Mouse (Mus musculus): ENCODE measurements around the gene Sarnp. TPM values are rescaled to one million over a fixed set of nuclear protein-coding genes. Genes with fewer than 3 reads are reported as not detected.
A peak's percentile ranks its signal among the peaks of the same experiment; 100 is the strongest.
"Not testable (repeated sequence)": the region's sequence is repeated elsewhere in the genome, so short reads cannot be mapped to it uniquely, and the experiment has no call there.

The Sarnp gene
- polyA plus RNA-seq, 1 experiment from 2014 or later: 105 TPM

DNA sequence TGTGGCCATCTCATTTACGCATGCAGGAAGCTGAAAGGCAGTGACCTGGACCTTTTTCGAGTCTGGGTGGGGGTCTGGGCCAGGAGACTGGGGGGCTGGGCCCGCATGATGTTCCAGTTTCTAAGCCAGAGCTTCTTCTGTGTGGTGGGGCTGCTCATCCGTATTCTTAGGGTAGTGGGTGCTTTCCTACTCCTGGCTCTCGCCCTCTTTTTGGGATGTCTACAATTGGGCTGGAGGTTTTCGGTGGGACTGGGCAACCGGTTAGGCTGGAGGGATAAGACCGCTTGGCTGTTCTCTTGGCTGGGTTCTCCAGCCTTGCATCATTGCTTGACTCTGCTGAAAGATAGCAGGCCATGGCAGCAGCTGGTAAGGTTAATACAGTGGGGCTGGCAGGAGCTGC is 10.1 kb upstream of the Sarnp start:
- H3K27me3 ChIP-seq: no peaks in the 10 kb centered on the region
- TF ChIP-seq CTCF (IDR thresholded peaks at IDR 0.05): no peak
- ChIA-PET POLR2A (no interaction called here), CTCF (interaction anchor here (1.0 to 1.2 kb wide), 2 partner anchors 15 to 41 kb away, joined by 3 read pairs; no protein-coding TSS in a partner anchor)
- no peak for ATAC-seq
- in situ Hi-C loops (cut with MboI; ENCODE audit: low pct_unique_long_range_greater_than_20kb): no loop called here
- DNase-seq (ENCODE audit: low read depth, low spot score): no peak

DNA sequence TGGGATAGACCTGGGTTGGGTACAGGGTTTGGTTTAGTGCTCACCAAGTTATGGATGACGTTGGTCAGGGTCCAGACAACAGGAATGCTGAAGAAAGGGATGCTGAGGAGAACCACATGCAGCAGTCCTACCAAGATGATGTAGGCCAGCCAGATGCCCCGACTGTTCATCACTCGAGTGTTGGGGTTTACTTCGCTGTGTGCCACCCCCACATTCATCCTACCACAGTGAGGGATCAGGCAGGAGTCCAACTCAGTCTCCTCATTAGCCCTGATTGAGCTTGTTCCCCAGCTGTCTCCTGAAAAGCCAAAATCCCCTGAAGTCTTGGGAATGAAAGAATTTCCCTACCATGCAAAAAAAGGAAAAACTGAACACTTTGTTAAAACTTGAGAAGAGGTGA is 3.1 kb downstream of the Sarnp start:
- H3K27me3 ChIP-seq: no peaks in the 10 kb centered on the region
- ChIA-PET CTCF (interaction anchor here (1.4 kb wide), 1 partner anchor 12 kb away, joined by 4 read pairs; no protein-coding TSS in a partner anchor), POLR2A (interaction anchor here (0.6 to 1.1 kb wide), 2 partner anchors 17 to 124 kb away, joined by 3 to 4 read pairs; partner anchors contain the start of gene Dnajc14)
- TF ChIP-seq CTCF (IDR thresholded peaks at IDR 0.05): no peak
- no peak for DNase-seq (ENCODE audit: low read depth, low spot score)
- no peak for ATAC-seq
- in situ Hi-C loops (cut with MboI; ENCODE audit: low pct_unique_long_range_greater_than_20kb): no loop called here

DNA sequence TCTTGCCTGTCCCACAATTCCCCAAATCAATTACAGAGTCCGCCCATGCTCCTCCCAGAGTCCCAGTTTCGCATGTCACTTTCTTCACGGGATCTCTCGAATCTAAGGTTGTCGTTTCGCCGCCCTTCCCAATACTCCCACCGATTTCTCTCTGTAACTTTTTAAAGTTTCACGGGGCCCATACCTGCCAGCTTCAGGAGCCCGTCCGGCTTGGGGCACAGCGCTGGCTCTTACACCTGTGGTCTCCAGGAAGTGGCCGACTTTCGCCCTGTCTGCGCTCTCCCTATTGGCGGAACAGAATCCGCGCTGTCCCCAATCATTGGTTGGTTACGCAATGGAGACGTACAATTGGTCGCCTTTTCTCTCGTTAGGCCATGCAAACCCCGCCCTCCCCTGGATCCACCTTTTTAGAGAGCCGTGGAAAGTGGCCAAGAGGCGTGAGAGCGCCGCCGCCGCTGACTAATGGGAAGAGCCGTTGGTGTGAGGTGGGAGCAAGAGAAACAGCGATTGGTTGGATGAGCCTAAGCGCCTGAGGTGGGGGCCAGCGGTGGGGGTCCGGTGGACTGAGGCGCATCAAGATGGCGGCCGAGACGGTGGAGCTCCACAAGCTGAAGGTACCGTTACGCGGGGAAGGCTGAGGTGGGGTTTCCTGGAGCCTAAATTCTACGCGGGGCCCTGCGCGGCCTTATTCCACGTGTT is 4.4 kb downstream of the Sarnp start, which contains the start of gene Ormdl2:
TSS of gene Ormdl2 (minus strand) at position 288 of the 699 bp plus-strand sequence.
- in situ Hi-C loops (cut with MboI; ENCODE audit: low pct_unique_long_range_greater_than_20kb): no loop called here
- peak; percentile 98 for ATAC-seq

DNA sequence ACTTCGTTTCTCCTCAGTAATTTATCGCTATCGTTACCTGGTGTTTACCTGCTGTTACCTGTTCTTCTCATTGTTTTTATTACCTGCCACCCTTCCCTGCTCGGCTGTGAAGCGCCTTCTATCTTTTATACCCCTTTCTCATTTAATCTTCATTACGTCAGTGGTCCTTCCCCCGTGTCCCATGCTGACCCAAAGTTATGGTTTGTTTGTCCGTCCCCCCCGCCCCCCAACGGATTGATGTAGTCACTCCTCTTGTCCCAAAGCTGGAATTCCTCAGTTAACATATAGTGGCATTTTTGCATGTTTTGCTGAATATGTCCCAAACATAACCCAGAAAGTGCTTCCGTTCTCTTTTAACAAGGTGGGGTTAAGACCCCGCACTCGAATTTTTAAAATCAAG is 5.0 kb downstream of the Sarnp start:
- POLR2A ChIA-PET: interaction anchor here (0.6 to 1.5 kb wide), 3 partner anchors 11 to 15 kb away, joined by 3 to 4 read pairs (median 3); no protein-coding TSS in a partner anchor
- CTCF ChIA-PET: interaction anchor here (1.1 to 1.3 kb wide), 3 partner anchors 18 to 116 kb away, joined by 3 read pairs; partner anchors contain the start of genes Dnajc14 and Tmem198b
- ATAC-seq (no peak), DNase-seq (ENCODE audit: low read depth, low spot score) (no peak)
- no peaks in the 10 kb centered on the region for H3K27me3 ChIP-seq
- no peak for TF ChIP-seq CTCF (IDR thresholded peaks at IDR 0.05)
- in situ Hi-C loops (cut with MboI; ENCODE audit: low pct_unique_long_range_greater_than_20kb): no loop called here

More for the DNA sequence above, 4.4 kb downstream of the Sarnp start, which contains the start of gene Ormdl2:
- DNase-seq (ENCODE audit: low read depth, low spot score): peak; percentile 99
- ChIA-PET POLR2A (interaction anchor here (1.1 to 1.5 kb wide), 2 partner anchors 14 to 18 kb away, joined by 3 to 4 read pairs; partner anchors contain the start of gene Dnajc14), CTCF (interaction anchor here (0.7 to 1.4 kb wide), 4 partner anchors 9 to 115 kb away, joined by 3 to 4 read pairs (median 3); no protein-coding TSS in a partner anchor)
- no peak for TF ChIP-seq CTCF (IDR thresholded peaks at IDR 0.05)
- H3K27me3 ChIP-seq: no peaks in the 10 kb centered on the region

DNA sequence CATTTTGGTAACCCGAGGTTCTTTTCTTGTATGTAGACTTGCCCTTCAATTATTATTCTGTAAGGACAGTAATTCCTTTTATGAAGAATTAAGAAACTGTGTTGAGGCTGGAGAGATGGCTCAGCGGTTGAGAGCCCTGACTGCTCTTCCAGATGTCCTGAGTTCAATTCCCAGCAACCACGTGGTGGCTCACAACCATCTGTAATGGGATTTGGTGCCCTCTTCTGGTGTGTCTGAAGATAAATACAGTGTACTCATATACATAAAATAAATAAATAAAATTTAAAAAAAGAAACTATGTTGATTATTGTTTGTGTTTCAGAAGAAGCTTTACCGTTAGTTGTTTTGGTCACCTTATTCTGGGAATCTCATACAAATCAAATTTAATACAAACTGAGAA is 6.0 kb downstream of the Sarnp start:
- in situ Hi-C loops (cut with MboI; ENCODE audit: low pct_unique_long_range_greater_than_20kb); ATAC-seq; H3K27me3 ChIP-seq; DNase-seq (ENCODE audit: low read depth, low spot score): not testable (repeated sequence)
- CTCF ChIA-PET: interaction anchor here (1.3 kb wide), 1 partner anchor 19 kb away, joined by 3 read pairs; the partner anchor contains the start of genes Dnajc14 and Tmem198b
- POLR2A ChIA-PET: interaction anchor here (1.1 kb wide), 1 partner anchor 10 kb away, joined by 3 read pairs; no protein-coding TSS in a partner anchor
- peak; percentile 50 for TF ChIP-seq CTCF (IDR thresholded peaks at IDR 0.05)

DNA sequence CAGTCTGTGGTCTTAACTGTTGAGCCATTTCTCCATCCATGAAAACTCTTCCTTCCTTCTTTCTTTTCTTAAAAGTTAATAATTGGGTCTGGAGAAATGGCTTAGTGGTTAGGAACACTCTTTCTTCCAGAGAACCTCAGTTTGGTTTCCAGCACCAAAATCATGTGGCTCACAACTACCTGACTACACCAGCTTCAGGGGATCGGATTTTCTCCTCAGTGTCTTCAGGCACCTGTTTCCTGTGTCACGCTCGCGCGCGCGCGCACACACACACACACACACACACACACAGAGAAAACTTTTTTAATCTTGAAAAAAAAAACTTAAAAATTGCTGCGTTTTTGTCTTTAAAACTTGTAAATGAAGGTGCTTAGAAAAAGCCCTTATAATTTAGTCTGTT is 6.7 kb downstream of the Sarnp start:
- no peak for TF ChIP-seq CTCF (IDR thresholded peaks at IDR 0.05)
- no peak for ATAC-seq
- DNase-seq (ENCODE audit: low read depth, low spot score): no peak
- POLR2A ChIA-PET: no interaction called here
- CTCF ChIA-PET: no interaction called here
- in situ Hi-C loops (cut with MboI; ENCODE audit: low pct_unique_long_range_greater_than_20kb): no loop called here
- no peaks in the 10 kb centered on the region for H3K27me3 ChIP-seq

DNA sequence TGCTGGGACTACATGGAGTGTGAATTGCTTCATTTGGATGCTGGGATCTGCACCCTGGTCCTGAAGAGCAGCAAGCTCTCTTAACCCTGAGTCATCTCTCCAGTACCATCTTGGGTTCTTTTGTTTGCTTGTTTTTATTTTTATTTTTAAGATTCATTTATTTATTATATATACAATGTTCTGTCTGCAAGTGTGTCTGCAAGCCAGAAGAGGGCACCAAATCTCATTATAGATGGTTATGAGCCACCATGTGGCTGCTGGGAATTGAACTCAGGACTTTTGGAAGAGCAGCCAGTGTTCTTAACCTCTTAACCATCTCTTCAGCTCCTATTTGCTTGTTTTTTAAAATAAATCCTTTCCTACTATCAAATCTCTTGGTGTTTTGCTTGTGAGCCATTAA is 20.3 kb downstream of the Sarnp start:
- ChIA-PET POLR2A (no interaction called here), CTCF (interaction anchor here (1.0 kb wide), 1 partner anchor 13 kb away, joined by 3 read pairs; no protein-coding TSS in a partner anchor)
- ATAC-seq (no peak), DNase-seq (ENCODE audit: low read depth, low spot score) (no peak)
- H3K27me3 ChIP-seq: no peaks in the 10 kb centered on the region
- in situ Hi-C loops (cut with MboI; ENCODE audit: low pct_unique_long_range_greater_than_20kb): no loop called here
- TF ChIP-seq CTCF (IDR thresholded peaks at IDR 0.05): peak; percentile 57

DNA sequence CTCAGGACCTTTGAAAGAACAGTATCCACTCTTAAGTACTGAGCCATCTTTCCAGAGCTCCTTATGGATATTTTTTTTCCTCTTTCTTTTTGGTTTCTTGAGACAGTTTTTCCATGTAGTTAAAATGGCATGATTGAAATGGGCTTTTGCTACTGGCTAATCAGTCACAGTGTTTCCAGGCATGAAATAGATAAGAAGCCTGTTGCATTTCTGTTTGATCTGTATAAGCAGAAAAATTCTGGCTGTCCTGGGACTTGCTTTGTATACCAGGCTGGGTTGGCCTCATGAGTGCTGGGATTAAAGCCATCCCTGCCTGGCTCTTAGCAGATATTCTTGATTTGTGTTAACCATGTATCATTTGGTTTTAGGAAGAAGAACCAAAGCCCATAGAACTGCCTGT is 22.3 kb downstream of the Sarnp start:
- no peaks in the 10 kb centered on the region for H3K27me3 ChIP-seq
- in situ Hi-C loops (cut with MboI; ENCODE audit: low pct_unique_long_range_greater_than_20kb): no loop called here
- POLR2A ChIA-PET: no interaction called here
- no peak for TF ChIP-seq CTCF (IDR thresholded peaks at IDR 0.05)
- CTCF ChIA-PET: no interaction called here
- ATAC-seq: no peak
- no peak for DNase-seq (ENCODE audit: low read depth, low spot score)

DNA sequence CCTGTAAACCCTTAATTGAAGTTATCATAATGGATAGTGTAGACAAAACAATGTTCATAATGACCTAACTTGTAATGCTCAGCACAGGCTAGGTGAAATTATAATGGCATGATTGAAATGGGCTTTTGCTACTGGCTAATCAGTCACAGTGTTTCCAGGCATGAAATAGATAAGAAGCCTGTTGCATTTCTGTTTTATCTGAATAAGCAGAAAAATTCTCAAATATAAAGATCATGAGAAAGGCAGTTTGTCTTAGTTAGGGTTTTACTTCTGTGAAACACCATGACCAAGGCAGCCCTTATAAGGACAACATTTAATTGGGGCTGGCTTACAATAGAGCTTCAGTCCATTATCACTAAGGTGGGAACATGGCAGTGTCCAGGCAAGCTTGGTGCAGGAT is 23.5 kb downstream of the Sarnp start:
- ATAC-seq: no peak
- CTCF ChIA-PET: interaction anchor here (1.0 to 1.1 kb wide), 2 partner anchors 52 to 73 kb away, joined by 3 read pairs; no protein-coding TSS in a partner anchor

DNA sequence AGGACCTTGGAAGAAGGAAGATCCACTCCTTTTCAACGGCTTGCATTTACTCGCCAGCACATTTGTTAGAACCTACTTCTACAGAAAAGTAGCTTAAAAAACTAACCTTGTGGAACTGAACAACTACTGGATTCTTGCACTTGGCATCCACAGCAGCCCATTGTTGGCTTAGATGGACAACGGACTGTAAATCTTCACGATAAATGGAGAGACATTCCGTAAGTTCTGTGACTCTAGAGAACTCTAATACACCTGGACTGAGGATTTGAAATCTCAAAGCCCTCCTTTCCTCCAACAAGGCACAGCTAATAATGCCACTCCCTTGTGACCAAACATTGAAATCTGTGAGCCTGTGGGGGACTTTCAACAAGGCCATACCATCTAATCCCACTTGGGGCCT is 26.1 kb downstream of the Sarnp start:
- no peaks in the 10 kb centered on the region for H3K27me3 ChIP-seq
- in situ Hi-C loops (cut with MboI; ENCODE audit: low pct_unique_long_range_greater_than_20kb): loop anchor here (5.0 kb wide), 1 partner anchor 54 kb away; no protein-coding TSS in a partner anchor
- ChIA-PET POLR2A (no interaction called here), CTCF (interaction anchor here (0.7 to 2.6 kb wide), 5 partner anchors 11 to 103 kb away, joined by 3 to 9 read pairs (median 3); no protein-coding TSS in a partner anchor)
- no peak for TF ChIP-seq CTCF (IDR thresholded peaks at IDR 0.05)
- ATAC-seq: no peak
- DNase-seq (ENCODE audit: low read depth, low spot score): no peak

More for the DNA sequence above, 23.5 kb downstream of the Sarnp start:
- POLR2A ChIA-PET: no interaction called here
- no peaks in the 10 kb centered on the region for H3K27me3 ChIP-seq
- TF ChIP-seq CTCF (IDR thresholded peaks at IDR 0.05): no peak
- no peak for DNase-seq (ENCODE audit: low read depth, low spot score)
- in situ Hi-C loops (cut with MboI; ENCODE audit: low pct_unique_long_range_greater_than_20kb): loop anchor here (5.0 kb wide), 1 partner anchor 57 kb away; no protein-coding TSS in a partner anchor

All from Patski (cell line).